Mouse (Mus musculus) adrenal gland, postnatal 4 days (tissue): ENCODE data around the gene Gm10644. TPM values are rescaled to one million over a fixed set of nuclear protein-coding genes. Genes with fewer than 3 reads are reported as not detected.

Experiments used
- DNase-seq, 2 experiments: peaks; one replicate each; pipeline ENCODE4 v3.0.0; 2021 to 2022; ENCODE audit warnings: low spot score in 2 of 2, mixed read lengths in 2 of 2
- total RNA-seq, 2 experiments: library from RNA; stranded (reverse); gene quantifications; 2 replicates each; pipeline ENCODE4 v1.2.3; 2021

Gm10644 gene
- total RNA-seq, 2 experiments from 2014 or later, result 0.62 to 0.70 TPM

DNA sequence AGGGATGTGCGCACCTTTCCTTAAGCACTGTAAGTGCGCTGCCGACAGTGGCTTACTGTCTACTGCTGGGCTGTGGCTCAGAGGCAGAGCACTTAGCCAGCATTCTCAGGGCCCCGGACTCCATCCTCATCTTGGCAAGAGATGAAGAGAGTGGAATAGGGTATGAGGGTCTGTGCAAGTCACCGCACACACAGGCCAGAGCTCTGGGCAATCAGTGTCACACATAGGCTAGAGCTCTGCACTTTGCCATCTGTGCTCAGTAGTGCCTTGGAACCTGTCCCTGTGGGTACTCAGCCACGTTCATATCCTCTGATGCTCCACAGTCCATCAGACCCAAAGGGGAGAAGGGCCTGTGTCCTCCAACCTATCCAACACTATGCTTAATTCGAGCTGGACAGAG is 26.5 kb upstream of the Gm10644 start:
- DNase-seq, result no peak

DNA sequence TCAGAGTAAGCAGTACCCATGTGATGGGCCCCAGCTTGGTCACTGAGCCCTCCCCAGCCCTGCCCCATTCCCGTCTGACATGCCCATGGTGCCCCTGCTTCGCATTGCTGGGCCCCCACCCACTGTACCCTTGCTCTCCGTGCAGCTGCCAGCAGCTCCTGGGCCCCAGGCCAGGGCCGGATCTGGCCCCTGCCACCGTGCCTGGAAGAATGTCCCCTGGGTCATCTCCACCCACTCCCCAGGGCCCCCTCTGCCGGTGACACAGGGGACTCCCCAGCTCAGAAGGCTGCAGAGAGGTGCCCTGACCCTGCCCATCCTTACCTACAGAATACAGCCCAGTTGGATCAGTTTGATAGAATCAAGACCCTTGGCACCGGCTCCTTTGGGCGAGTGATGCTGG is 25.8 kb upstream of the Gm10644 start:
- DNase-seq, result no peak

DNA sequence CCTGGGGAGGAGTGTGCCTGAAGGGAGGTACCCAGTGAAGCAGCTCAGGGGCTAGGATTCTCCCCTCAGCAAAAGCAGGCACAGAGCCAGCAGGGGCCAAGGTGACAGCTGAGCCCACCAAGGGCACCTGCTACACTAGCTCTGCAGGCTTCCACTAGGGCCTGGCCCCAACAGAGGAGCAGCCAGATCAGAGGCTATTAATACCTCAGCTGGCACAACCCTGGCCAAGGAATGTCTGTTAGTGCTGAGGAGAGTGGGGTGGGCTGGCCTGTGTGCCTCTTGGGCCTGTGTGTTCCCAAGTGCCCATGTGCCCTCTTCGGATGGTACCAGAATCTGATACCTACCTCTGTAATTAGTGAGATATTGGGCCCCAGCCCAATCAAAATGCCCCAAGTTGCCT is 25.2 kb upstream of the Gm10644 start:
- no peak for DNase-seq

DNA sequence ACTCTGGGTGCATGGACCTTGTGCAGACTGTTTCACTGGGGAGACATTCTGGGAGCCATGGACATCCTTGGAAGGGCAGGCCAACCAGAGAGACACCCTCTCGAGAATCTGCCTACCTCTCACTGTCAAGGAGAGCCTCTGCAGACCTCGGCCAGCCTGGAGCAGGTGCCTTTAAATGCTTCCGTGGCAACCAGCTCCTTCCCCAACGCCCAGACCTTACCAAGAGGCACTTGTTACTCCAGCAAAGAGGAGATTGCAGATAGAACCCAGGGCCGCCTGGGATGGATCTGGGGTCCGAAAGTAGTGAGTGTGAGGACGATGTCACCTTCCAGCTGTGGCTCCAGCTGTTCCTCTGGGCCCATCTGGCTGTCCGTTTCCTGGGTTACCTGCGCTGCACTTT is 23.2 kb upstream of the Gm10644 start:
- no peak for DNase-seq

DNA sequence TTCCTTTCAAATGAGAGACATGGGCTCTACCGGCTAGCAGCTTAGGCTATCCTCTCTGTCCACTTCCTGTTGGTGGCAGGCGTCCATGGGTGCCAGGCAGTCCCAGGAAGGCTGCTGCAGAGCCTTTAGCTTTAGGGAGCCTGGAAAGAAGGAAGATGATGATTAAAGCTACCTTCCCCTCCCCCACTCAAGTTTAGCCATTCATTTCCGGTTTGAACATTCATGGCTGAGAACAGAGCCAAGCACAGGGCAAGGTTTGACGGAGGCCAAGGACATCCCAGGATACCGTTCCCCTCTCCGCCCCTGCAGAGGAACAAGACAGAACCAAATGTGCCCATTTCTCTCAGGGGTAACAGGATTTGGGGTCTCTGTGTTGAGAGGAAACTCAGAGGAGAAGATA is 22.6 kb upstream of the Gm10644 start:
- no peak for DNase-seq

DNA sequence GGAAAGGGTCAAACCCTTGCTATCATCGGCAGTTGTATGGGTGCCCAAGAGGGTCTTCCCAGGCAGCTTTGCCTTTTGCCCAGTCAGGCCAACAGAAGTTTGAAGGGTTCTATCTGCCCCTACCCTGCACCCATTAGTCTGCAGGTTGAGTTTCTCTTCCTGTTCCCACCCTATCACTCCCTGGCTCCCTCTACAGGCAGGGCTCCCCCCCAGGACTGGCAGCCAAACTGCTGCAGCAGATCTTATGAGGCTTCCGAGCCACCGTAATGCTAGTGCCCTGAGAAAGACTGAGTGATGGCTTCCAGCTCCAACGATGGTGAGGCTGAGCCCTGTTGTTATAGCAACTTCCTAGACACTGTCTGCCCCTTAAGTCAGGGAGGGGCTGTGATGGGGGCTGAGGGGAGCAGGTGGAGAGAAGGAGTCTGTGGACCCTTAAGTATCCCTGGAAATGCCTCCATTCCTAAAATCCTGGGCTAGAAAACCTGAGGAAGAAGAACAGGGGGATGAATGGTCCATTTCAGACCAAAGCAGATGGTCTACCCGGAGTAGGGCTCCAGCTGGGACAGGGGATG is 21.9 kb upstream of the Gm10644 start:
- no peak for DNase-seq

DNA sequence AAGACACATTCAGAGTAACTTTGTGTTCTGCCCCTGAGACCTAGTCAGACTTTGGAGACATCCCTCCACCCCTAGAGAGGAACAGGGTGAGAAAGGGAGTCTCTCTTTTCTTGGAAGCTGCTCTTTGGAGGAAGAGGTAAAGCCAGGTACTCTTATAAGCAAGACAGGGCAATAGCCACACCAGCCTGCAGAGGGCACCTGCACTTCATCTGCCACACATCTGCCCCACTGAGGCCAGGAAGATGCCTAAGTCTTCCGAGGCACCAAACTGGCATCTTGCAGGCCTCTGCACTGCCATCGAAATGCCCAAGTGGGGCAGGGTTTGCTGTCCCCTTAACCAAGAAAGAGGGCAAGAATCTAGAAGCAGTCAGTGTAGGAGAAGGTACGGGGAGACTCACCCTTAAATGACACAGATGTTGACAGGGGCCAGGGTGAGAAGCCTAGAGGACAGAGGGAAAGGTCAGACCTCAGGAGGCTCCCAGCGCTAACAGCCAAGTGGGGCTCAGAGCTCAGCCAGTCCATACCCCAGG is 21.2 kb upstream of the Gm10644 start:
- DNase-seq, result no peak

DNA sequence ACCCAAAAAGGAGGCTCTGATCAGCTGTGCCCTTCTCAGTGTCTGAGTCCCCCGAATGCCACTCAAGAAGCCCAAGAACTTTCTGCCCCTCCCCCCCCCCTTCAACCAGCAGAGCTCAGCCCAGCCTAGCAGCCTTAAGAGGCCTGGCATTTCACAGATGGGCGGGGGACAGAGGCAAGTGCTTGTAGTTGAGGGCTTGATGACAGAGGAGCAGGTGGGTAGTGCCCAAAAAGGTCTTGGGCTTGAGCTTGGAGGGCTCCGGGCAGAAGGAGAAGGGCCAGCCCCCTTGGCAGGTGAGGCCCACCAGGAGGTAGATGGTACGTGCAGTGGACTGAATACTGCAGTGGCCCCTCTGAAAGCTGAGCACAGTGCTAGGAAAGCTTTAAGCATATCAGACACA is 19.5 kb upstream of the Gm10644 start:
- no peak for DNase-seq

DNA sequence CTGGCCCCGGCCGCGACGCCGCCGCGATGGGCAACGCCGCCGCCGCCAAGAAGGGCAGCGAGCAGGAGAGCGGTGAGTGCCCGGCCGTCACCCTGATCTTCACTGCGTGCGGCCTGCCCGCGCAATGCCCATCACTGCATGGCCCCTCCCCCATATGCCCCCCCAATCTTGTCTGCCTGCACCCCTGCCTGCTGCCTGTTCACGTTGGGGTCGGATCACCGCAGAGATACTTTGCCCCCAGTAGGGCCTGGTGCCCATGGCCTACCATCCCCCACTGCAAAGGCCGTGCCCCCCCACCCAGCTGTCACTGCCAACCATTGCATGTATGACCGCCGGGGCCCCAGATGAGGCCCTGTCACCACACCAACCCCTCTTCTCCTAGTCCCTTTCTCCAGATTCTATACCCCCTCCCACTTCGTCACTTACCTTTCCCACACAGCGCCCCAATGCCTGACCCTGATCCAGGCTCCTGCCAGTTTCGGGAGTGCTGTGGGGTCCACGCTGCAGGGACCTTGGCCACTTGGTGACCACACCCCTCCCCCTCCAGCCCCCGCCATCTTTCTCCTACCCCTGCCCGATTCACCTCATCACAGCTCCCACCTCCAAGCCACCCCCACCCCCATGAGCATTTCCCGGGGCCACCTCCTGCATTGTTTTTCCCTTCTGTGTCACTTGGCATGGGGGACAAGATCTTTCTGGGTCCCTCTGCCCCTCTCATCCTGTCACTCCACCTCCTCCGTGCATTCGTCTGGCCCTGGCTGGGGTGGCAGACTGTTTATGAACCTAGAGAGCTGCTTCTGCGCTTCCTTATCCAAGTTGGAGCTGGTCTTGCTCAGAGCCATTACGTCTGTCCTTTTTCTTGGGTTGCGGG is 18.4 kb upstream of the Gm10644 start:
- no peak for DNase-seq

DNA sequence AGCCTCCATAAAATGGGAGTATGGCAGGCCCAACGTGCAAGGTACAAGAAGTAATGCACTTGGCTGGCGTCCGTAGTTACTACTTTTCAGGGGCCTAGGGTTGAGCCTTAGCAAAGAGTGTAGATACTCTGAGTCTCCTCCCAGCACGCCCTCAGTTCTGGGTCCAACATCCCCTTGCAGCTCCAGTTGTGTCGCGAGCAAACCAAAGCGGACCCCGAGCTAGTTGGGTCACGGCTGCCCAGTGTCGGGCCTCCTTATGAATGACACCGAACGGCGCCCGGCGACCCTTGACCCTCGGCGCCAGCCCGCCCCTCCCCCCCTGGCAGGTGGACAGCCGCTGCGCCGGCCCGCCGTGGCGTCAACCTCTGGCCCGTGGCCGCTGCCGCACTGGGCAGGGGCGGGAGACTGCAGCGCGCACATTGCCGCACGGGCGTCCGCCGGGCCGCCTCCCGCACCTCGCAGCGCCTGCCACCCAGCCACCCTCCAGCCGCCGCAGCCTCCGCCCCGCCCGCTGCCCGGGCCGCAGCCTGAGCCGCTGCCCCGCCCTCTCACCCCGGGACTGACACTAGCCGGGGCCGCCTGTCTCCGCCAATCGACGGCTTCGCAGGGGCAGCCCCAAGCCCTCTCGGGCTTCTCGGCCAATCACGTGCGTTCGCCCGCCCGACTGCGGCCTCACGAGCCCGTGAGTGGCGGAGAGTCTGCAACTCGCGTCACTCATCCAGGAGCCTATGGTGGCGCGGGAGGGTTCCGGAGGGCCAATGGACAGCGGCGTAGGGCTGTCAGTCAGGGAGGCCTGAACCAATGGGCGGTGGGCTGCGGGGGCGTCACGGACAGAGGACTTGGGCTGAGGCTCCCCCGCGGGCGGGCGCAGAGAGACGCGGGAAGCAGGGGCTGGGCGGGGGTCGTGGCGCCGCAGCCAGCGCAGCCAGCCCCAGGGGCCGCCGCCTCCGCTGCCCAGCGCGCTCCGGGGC is 17.4 kb upstream of the Gm10644 start, which contains the start of gene Prkaca:
TSS of gene Prkaca (plus strand) at position 844 of the 971 bp plus-strand sequence.
- peak; percentile 94 to 97 for DNase-seq

DNA sequence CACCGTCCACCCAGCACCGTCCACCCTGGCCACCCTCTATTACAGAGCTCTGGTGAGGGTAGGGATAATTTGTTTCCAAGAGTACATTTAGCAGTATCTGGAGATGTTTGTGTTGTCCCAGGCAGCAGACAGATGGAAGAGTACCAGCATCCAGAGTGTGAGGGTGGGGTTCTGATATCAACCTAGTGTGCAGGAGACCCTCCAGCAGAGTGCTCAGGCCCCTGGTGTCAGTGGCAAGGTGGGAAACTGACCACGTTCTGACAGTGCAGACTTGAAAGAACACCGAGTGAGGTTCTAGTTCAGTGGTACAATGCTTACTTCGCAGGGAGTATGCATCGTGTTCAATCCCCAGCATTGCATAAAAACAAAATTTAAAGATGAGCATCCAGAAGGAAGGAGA is 16.7 kb upstream of the Gm10644 start:
- no peak for DNase-seq

DNA sequence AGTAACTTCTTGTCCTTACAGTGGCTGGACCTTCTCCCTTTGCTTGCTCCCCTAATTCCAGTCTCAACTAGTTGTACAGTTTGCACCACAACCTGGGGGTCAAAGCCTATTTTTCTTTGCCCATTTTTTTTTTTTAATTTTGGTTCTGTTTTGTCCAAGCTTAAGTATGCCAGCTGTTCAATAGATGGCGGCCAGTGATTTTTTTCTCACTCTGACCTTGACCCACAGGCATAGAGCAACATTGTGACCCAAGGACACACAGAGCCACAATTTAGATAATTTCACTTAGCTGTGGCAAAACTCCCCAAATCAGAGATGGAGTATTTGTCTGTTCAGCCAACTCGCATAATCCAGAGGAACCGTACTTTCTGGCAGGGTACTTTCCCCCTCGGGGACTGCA is 16.1 kb upstream of the Gm10644 start:
- DNase-seq, result no peak

DNA sequence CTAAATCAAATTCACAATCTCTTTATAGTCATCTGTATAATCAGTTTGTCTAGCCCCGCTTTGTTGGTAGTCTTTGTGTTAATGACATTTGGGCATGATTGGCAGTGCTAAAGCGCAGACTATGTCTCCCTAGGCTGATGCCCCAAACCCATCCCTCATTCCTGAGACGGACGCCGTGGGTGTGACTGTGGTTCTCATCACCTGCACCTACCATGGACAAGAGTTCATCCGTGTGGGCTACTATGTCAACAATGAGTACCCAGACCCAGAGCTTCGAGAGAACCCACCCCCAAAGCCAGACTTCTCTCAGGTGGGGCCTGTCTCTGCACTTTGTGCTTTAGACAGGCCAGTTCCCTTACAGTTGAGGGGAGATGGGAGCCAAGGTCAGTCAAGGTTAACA is 12.7 kb upstream of the Gm10644 start:
- no peak for DNase-seq

DNA sequence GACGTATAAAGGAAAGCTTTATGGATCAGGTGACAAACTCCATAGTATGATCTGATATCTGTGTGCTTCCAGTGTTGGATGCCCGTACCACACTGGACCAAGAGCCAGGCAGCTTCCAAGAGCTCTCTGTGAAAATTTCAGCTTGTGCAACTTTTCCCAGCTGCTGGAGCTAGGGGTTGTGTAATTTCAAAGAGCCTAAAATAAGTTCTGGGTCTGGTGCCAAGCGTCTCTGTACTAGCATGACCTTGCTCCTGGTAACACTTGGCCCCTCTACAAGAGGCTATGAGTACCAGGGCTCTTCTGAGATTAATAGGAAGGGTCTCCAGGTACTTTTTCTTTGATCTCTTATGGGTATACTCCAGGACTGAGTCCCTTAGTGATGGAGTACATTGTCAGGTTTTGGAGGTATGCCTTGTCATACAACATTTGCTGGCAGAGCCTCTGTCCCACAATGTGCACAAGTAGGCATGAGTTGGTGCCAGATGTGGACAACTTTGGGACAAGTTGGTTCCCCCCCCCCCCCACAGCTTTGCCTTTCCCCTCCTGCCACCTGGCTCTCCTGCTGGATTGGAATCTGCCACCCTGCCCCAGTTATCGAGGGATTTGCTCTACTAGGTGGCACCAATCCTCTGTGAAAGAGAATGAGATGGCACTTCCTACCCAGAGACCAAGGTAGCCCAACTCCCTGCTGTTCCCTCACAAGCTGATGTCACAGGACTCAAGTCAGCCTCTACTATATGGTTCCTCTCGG is 9.2 kb upstream of the Gm10644 start:
- DNase-seq, result no peak

DNA sequence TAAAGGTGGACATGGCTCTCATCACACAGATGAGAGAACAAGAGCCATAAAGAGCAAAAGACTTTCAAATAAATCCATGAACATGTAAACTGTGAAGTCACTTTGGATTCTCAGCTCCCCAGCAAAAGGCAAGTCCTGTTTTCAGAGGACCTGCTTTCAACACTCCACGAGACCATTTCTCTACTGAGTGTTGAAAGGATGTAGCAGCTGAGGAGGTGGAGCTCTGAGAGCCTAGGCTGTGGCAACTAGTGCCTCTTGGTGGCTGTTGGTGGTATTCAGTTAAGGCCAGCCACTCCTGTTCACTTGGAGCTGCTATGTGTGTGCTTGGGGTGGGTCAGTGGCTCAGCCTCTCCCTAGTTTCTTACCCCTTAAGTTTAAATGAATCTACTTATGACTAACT is 1.8 kb upstream of the Gm10644 start:
- DNase-seq, result no peak

DNA sequence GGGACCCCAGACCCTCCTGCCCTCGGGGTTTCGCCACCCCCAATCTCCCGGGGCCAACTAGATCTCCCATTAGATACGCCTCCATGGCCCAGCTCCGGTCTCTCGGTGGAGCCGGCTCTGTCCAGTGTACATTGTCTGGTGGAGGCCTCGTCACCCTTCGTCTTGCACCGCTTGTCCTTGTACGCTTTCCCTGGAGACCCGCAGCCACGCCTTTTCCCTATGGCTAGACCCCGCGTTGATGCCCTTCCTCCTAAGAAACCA is 883 bp upstream of the Gm10644 start:
- DNase-seq, result no peak

DNA sequence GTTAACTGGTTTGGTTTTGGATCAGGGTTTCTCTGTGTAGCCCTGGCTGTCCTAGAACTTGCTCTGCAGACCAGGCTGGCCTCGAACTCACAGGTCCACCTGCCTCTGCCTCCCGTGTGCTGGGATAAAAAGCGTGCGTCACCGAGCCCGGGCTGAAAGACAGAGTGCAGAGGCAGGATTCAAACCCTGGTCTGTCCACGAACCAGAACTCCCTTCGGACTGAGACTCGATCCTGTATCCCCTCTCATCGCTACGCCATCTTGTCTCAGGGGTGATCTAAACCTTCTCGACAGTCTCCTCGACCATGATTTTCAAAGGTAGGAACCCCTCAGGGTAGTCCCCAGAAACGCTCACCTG is 278 bp downstream of the Gm10644 start:
- DNase-seq, result no peak

DNA sequence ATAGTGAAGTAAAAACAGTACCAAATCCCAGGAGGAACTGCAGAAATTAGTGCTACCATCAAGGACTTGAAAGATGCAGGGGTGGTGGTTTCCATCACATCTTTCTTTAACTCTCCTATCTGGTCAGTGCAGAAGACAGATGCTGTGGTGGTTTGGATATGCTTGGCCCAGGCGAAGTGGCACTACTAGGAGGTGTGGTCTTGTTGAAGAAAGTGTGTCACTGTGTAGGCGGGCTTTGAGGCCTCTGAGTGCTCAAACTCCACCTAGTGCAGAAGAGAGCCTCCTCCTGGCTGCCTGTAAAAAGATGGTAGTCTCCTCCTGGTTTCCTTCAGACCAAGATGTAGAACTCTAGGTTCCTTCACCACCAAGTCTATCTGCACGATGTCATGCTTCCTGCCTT is 9.5 kb downstream of the Gm10644 start:
- no peak for DNase-seq

DNA sequence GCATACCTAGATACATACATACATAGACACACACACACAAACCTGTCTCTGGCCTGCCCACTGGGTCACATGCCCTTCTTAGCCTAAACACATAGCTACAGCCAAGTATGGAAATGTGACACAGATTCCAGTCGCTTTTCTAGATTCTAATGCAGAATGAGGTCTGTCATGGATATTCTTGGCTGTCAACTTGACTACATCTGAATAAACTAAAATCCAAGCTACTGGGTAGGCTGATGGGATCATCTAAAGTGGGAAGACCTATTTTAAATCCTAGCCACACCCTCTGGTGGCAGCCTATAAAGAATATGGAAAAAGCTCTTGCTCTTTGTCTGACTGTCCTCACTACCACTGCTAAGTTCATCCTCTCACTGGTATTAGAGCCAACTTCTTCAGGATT is 12.6 kb downstream of the Gm10644 start:
- DNase-seq, result no peak

DNA sequence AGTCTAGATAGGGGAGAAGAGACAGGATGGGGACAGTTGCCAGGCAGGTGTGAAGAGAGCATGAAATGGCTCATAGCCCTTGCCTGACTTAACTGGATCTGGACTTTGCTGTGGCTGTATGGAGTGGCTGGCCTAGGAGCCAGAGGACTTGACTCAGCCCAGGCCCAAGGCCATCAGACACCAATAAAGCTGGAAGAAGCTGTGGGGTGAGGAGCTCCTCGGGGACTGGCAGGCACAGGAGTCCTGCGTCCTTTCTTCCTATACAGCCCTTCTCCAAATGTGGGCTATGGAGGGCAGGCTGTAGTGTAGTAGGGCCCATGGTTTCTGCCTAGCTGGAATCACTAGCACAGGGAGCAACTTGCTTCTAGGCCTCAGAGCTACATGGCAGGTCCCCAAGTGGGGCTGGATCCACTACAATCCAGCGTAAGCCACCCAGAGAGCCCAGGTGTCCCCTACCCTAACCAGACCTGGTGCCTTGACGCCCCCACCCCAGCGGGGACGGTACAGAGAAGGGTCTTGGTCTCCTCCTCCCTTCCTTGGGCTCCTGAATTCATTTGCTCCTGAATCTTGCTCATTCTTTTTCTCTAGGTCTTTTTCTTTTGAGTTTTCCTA is 13.8 kb downstream of the Gm10644 start:
- DNase-seq, result no peak

DNA sequence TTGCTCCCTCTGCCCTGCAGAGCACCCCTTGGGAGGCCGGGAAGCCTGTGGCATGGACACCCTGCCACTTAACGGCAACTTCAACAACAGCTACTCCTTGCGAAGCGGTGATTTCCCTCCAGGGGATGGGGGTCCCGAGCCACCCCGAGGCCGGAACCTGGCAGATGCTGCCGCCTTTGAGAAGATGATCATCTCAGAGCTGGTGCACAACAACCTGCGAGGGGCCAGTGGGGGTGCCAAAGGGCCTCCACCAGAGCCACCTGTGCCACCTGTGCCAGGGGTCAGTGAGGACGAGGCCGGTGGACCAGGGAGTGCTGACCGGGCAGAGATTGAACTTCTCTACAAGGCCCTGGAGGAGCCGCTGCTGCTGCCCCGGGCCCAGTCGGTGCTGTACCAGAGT is 16.7 kb downstream of the Gm10644 start:
- DNase-seq, result no peak
